Mouse (Mus musculus) C2C12 (cell line): Measurements from ENCODE around the gene Cmtm4.

Experiments
- CEBPB ChIP-seq: IDR thresholded peaks from one replicate; pipeline ENCODE4 v1.6.1; 2011; ENCODE audit warnings: low read depth, mild to moderate bottlenecking, control low read depth, moderate library complexity
- CTCF ChIP-seq: IDR thresholded peaks from one replicate; pipeline ENCODE4 v1.5.1; 2011; ENCODE audit not compliant: control insufficient read depth, insufficient read depth, insufficient read length
- FOSL1 ChIP-seq: IDR thresholded peaks from one replicate; pipeline ENCODE4 v1.8.0; 2011; ENCODE audit warnings: mild to moderate bottlenecking, low read length; ENCODE audit not compliant: poor library complexity, insufficient read depth, severe bottlenecking
- MAX ChIP-seq: IDR thresholded peaks from one replicate; pipeline ENCODE4 v1.6.1; 2011; ENCODE audit warnings: mild to moderate bottlenecking, control low read depth
- MYOD1 ChIP-seq: IDR thresholded peaks from one replicate; pipeline ENCODE4 v1.6.1; 2011; ENCODE audit warnings: low read depth; ENCODE audit not compliant: control insufficient read depth, insufficient read length
- MYOG ChIP-seq: IDR thresholded peaks from one replicate; pipeline ENCODE4 v1.6.1; 2011; ENCODE audit not compliant: control insufficient read depth, insufficient read length; ENCODE audit errors: extremely low read depth
- USF1 ChIP-seq: IDR thresholded peaks from one replicate; pipeline ENCODE4 v1.6.1; 2011; ENCODE audit warnings: low read depth, mild to moderate bottlenecking, control low read depth, moderate library complexity

DNA sequence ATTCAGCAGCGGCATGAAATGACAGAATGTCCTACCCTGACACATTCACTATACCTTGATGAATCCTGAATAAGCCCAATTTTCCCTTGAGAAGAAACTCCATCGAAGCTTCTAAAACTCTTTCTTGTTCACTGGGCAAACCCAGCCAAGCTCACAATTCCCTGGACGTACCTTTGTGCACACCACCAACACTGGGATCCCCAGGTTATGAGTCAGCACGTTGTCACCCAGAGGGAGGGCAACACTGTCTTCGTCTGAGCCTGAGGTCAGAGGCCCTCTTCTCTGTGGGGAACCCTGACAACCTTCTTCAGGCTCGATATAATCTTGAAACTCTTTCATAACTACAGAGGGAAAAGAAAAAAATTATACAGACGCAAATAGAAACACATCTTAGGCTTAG is 34.6 kb upstream of the Cmtm4 start:
- TF ChIP-seq CTCF (no peak), FOSL1 (no peak), USF1 (no peak), MAX (no peak), CEBPB (no peak), MYOG (no peak), MYOD1 (no peak)
